Mouse (Mus musculus) cortical plate, adult 2 months (tissue): Measurements from ENCODE around the gene Npas2.

Source experiments
- CTCF ChIP-seq: fragments of 200-500 bp; IDR thresholded peaks from 2 replicates; pipeline ENCODE4 v1.5.1; 2011; ENCODE audit warnings: mild to moderate bottlenecking, control low read depth, low read length; ENCODE audit not compliant: insufficient read depth; ENCODE audit errors: extremely low read depth
- POLR2A ChIP-seq: fragments of 200-500 bp; IDR thresholded peaks from 2 replicates; pipeline ENCODE4 v1.6.1; 2011; ENCODE audit warnings: mild to moderate bottlenecking, low read length, control low read depth; ENCODE audit not compliant: insufficient read depth; ENCODE audit errors: extremely low read depth

GRCm38 (mm10) chr1:39376121-39376520, 182.6 kb downstream of the Npas2 start:
- TF ChIP-seq CTCF (no peak), POLR2A (no peak)
